Mouse (Mus musculus) bone marrow, adult 2 months (tissue): ENCODE data around the gene Zfp715. TPM values are rescaled to one million over a fixed set of nuclear protein-coding genes. Genes with fewer than 3 reads are reported as not detected.
"Not testable (repeated sequence)": the region's sequence is repeated elsewhere in the genome, so short reads cannot be mapped to it uniquely, and the experiment has no call there.

ENCODE experiments used
- H3K27ac ChIP-seq: fragments of 200-500 bp; 2 replicates; pipeline ENCODE4 v1.5.1; 2012; ENCODE audit warnings: low read depth, mild to moderate bottlenecking, control low read depth, inconsistent platforms, low read length; ENCODE audit not compliant: control insufficient read depth, poor library complexity, insufficient read depth
- H3K4me1 ChIP-seq: fragments of 200-500 bp; 2 replicates; pipeline ENCODE4 v1.6.1; 2011; ENCODE audit warnings: low read length; ENCODE audit not compliant: control insufficient read depth, insufficient read depth
- H3K4me3 ChIP-seq: fragments of 200-500 bp; replicated peaks from 2 replicates; pipeline ENCODE3; 2011; ENCODE audit warnings: mild to moderate bottlenecking, low read depth, low read length, control low read depth; ENCODE audit not compliant: control insufficient read depth
- CTCF ChIP-seq: fragments of 200-500 bp; IDR thresholded peaks from 2 replicates; pipeline ENCODE4 v1.5.1; 2011; ENCODE audit warnings: low read length, control low read depth; ENCODE audit not compliant: control insufficient read depth, insufficient read depth
- POLR2A ChIP-seq: fragments of 200-500 bp; IDR thresholded peaks from 2 replicates; pipeline ENCODE4 v1.6.1; 2011; ENCODE audit warnings: low read depth, mild to moderate bottlenecking, control low read depth, low read length, borderline replicate concordance; ENCODE audit not compliant: control insufficient read depth
- WGBS: fragments of 180-500 bp; shearing (Covaris S2); methylation state at CpG from one replicate; pipeline ENCODE4 v1.1.7; 2018; 5-methylcytosine and 5-hydroxymethylcytosine counted together
- polyA plus RNA-seq: library from polyadenylated mRNA; stranded (reverse); fragments of >200 nt; gene quantifications from 2 replicates; pipeline ENCODE4 v1.2.4, GENCODE M21; 2011; ENCODE audit warnings: low replicate concordance; ENCODE audit not compliant: missing spikeins, insufficient read depth, insufficient read length

The Zfp715 gene
- 3.4 and 17.7 TPM in 2 replicates for polyA plus RNA-seq

DNA sequence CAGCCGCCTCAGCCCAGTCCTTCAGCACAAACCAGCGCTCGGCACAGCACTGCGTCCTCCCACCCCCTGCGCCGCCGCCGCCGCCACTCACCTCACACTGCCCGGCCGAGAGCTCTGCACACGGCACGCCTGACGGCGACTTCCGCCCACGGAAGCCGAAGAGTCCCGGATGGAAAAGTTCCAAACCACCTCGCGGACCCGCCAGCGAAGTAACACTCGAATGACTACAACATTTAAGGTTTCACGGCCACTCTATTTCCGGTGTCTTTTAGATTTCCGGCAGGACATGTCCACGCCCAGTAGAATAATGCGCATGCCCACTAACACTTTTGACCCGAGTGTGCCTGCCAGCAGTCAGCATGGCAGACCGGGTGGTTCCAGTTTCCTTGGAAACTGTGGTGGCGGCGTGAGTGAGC, at the start of gene Zfp715:
Gene Zfp715 (minus strand): TSS at position 282 of the 416 bp plus-strand sequence.
- peak within 1 kb of the TSS; percentile 88 for H3K27ac ChIP-seq
- WGBS, result under 1% methylated on average over 33 of the region's 33 CpGs
- H3K4me1 ChIP-seq, result peaks cover 3% of the 10 kb centered on the region
- H3K4me3 ChIP-seq, result peak within 1 kb of the TSS; percentile 97
- no peak for TF ChIP-seq CTCF
- no peak; the same call in 1 of the 2 replicates for TF ChIP-seq POLR2A

DNA sequence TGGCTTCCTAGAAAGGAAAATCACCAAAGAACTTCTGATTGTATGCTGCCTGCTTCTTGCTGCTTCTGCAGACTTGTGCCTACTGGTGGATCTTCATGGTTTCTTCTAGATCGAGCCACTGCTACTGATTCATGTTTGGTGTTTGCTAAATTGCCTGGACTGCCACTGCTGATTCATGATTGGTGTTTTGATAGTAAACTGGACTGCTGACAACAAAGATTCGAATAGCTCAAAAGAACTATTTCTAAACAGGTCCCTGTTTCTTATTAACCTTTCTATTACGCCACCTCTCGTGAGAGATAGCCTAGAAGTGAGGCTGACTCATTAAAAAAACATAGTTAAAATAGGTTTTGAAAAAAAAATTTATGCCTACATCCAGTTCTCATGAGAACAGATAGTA, 48.9 kb upstream of the Zfp715 start:
- WGBS, result 43% methylated on average over 4 of the region's 4 CpGs
- H3K4me3 ChIP-seq, result no peak overlapping the region
- no peaks in the 10 kb centered on the region for H3K4me1 ChIP-seq
- TF ChIP-seq CTCF (no peak), POLR2A (no peak)
- no peak overlapping the region for H3K27ac ChIP-seq

DNA sequence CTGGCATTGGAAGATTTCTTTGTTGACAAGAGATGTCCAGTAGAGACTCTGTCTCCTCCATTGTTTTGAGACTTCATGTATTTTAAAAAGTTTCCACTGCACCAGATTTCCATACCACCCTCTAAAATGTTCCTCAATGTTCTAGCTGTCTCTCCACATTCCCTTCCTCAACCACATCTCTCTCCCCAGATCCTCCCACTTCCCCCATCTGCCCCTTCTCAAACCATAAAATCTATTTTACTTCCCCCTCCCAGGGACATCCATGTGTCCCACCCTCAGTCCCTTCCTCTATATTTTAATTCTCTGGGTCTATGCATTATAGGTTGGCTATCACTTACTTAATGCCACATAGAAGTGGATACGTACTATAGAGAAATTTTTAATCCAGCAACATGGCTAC, 48.3 kb upstream of the Zfp715 start:
- no peak overlapping the region for H3K4me3 ChIP-seq
- H3K4me1 ChIP-seq, result no peaks in the 10 kb centered on the region
- TF ChIP-seq POLR2A, result no peak
- no peak for TF ChIP-seq CTCF
- no peak overlapping the region for H3K27ac ChIP-seq
- 79% methylated on average over 1 of the region's 1 CpGs for WGBS

DNA sequence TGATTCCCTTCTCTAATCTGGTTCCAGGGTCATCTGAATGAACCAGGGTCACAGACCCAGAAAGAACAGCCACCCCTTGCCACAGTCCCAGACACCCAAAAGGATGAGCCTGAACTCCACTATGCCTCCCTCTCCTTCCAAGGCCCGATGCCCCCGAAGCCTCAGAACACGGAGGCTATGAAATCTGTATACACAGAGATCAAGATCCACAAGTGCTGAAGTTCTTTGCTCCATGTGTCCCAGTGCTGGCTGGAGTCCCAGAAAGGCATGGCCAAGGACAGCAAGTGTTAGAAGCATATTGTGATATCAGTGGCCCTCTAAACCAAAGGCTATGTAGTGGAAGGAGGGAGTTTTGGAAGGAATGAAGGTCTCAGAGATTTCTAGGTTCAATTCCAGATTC, 45.5 kb upstream of the Zfp715 start:
- TF ChIP-seq POLR2A, result no peak
- 92% methylated on average over 3 of the region's 3 CpGs for WGBS
- Histone ChIP-seq H3K4me3 (no peak overlapping the region), H3K27ac (no peak overlapping the region), H3K4me1 (no peaks in the 10 kb centered on the region; the same call in 1 of the 2 replicates)

DNA sequence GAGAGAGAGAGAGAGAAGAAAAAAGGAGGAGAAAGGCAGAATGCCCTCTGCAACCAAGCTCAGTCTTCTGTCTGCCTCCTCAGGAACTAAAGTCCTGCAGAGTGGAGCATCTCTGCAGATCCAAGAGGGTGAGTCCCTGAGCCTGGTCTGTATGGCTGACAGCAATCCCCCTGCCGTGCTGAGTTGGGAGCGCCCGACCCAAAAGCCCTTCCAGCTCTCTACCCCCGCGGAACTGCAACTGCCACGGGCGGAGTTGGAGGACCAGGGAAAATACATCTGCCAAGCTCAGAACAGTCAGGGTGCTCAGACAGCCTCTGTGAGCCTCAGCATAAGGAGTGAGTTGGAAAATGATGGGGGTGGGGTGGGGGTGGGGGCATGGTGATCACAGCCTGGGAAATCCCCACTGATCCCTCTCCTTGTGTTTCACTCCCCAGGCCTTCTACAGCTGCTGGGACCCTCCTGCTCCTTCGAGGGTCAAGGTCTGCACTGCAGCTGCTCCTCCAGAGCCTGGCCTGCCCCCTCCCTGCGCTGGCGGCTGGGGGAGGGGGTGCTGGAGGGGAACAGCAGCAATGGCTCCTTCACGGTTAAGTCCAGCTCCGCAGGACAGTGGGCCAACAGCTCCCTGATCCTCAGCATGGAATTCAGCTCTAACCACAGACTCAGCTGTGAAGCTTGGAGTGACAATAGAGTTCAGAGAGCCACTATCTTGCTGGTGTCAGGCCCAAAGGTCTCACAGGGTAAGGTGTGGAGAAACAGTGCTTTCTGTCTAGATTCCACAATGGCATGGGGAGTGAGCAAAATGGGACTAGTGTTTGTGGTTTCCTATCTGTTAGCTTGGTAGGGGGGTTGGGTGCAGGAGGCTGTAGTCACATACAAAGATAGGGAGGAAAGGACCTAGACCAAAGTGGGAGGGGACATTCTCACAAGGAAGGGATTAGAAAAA, 42.1 kb upstream of the Zfp715 start:
- 48% methylated on average over 12 of the region's 12 CpGs for WGBS
- TF ChIP-seq CTCF, result no peak
- no peak for TF ChIP-seq POLR2A
- Histone ChIP-seq H3K27ac (no peak overlapping the region), H3K4me3 (no peak overlapping the region), H3K4me1 (peaks cover 7% of the 10 kb centered on the region)

DNA sequence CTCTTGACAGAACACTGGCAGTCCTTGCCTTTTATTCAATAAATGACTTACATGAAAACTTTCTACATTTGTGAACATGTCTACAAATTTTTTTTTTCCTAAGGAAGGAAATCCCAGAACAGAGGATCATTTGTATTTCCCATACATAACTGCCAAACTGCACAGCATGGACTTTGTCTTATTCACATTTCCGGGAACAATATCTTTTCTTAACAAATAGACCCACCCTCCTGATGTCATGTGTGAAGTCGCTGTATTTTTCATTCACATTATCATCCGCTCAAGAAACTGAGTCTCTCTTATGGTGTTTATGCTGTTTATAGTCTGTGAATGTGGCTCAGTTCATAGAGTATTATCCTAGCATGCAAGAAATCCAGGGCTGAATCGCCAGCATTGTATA, 40.7 kb upstream of the Zfp715 start:
- no peak overlapping the region for H3K27ac ChIP-seq
- 49% methylated on average over 4 of the region's 4 CpGs for WGBS

DNA sequence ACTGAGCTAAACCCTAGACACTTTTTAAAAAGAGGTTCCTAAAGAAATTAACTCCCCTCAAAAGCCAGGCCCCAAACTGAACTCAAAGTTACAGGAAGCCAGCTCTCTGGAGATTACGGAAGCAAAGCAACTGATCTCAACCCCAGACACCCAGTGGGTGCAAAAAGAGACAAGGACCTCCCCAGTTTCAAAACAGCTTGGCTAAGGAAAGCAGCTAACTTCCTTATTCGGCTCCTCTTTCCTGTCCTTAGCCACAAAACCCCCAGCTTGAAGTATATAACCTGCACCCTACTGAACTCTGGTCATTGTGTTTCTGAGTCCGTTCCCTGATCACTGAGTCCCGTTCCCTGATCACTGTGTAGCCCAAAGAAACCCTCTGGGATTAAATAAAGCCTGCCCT, 40.0 kb upstream of the Zfp715 start:
- WGBS, result 3% methylated on average over 4 of the region's 4 CpGs
- H3K4me1 ChIP-seq, result peaks cover 12% of the 10 kb centered on the region
- H3K27ac ChIP-seq, result peak overlapping the region; percentile 12; the same call in 1 of the 2 replicates
- TF ChIP-seq CTCF (no peak), POLR2A (no peak)
- no peak overlapping the region for H3K4me3 ChIP-seq

More for the DNA sequence above, 40.7 kb upstream of the Zfp715 start:
- TF ChIP-seq POLR2A, result no peak
- no peak for TF ChIP-seq CTCF
- H3K4me3 ChIP-seq, result no peak overlapping the region
- H3K4me1 ChIP-seq, result peaks cover 12% of the 10 kb centered on the region

DNA sequence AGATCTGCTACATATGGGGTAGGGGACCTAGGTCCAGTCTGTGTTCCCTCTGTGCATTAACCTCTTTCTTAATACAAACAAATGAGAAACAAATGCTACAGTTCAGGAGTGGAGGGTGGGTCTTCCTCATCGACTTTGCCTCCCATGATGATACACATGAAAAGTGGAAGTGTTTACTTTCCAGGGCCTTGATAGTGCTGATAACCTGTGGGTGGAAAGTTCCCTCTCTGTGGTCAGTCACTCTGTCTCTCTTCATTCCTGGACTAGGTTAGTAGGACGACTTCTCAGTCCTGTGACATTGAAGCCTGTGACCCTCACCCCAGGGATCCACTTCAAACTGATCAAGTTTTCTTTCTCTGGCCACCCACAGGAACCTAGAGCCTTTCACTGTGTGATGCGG, 38.1 kb upstream of the Zfp715 start, which contains the start of gene Siglecf:
Gene Siglecf (plus strand): TSS at position 188 of the 400 bp plus-strand sequence.
- WGBS, result 23% methylated on average over 3 of the region's 3 CpGs
- H3K27ac ChIP-seq, result peak within 1 kb of the TSS; percentile 65
- peaks cover 12% of the 10 kb centered on the region for H3K4me1 ChIP-seq
- peak within 1 kb of the TSS; percentile 2 for H3K4me3 ChIP-seq
- no peak for TF ChIP-seq CTCF
- TF ChIP-seq POLR2A, result no peak

DNA sequence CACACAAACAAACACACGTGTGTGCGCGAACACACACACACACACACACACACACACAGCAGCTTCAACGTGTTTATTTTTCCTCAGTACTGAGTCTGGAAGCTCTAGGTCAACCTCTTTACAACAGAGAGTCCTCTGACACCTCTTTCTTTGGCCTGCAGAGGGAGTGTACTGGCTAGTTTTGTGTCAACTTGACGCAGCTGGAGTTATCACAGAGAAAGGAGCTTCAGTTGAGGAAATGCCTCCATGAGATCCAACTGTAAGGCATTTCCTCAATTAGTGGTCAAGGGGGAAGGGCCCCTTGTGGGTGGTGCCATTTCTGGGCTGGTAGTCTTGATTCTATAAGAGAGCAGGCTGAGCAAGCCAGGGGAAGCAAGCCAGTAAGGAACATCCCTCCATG, 36.5 kb upstream of the Zfp715 start:
- 38% methylated on average over 5 of the region's 5 CpGs for WGBS
- not testable (repeated sequence) for H3K4me3 ChIP-seq, H3K27ac ChIP-seq
- H3K4me1 ChIP-seq, result peaks cover 12% of the 10 kb centered on the region
